Mouse (Mus musculus) neural tube, embryonic 13.5 days (tissue): ENCODE measurements around the gene Olfr1087. TPM values are rescaled to one million over a fixed set of nuclear protein-coding genes. Genes with fewer than 3 reads are reported as not detected.
"Not testable (repeated sequence)": the region's sequence is repeated elsewhere in the genome, so short reads cannot be mapped to it uniquely, and the experiment has no call there.

Source experiments
- ATAC-seq: fragments of 200-750 bp; cut with Nextera tagmentation; 2 replicates; pipeline ENCODE4 v1.8.0; 2017; ENCODE audit warnings: low read depth, mild to moderate bottlenecking, moderate TSS enrichment, moderate library complexity
- H3K27ac ChIP-seq: fragments of 300-500 bp; sonication (generic); replicated peaks from 2 replicates; pipeline ENCODE4 v1.5.1; 2015; ENCODE audit warnings: moderate library complexity, mild to moderate bottlenecking, inconsistent platforms
- H3K27me3 ChIP-seq: fragments of 300-500 bp; sonication (generic); 2 replicates; pipeline ENCODE4 v1.6.1; 2015; ENCODE audit warnings: mild to moderate bottlenecking, inconsistent platforms
- H3K36me3 ChIP-seq: fragments of 300-500 bp; sonication (generic); 2 replicates; pipeline ENCODE4 v1.6.1; 2015; ENCODE audit warnings: mild to moderate bottlenecking, inconsistent platforms
- H3K4me1 ChIP-seq: fragments of 300-500 bp; sonication (generic); replicated peaks from 2 replicates; pipeline ENCODE4 v1.6.1; 2015; ENCODE audit warnings: inconsistent platforms
- H3K4me2 ChIP-seq: fragments of 300-500 bp; sonication (generic); 2 replicates; pipeline ENCODE4 v1.6.1; 2015; ENCODE audit warnings: inconsistent platforms, mild to moderate bottlenecking, moderate library complexity
- H3K4me3 ChIP-seq: fragments of 300-500 bp; sonication (generic); 2 replicates; pipeline ENCODE4 v1.5.1; 2015; ENCODE audit warnings: mild to moderate bottlenecking, inconsistent platforms
- H3K9ac ChIP-seq: fragments of 300-500 bp; sonication (generic); 2 replicates; pipeline ENCODE4 v1.6.1; 2015; ENCODE audit warnings: moderate library complexity, mild to moderate bottlenecking, inconsistent platforms
- H3K9me3 ChIP-seq: fragments of 300-500 bp; sonication (generic); 2 replicates; pipeline ENCODE4 v1.6.1; 2016; ENCODE audit warnings: inconsistent platforms
- WGBS: fragments of 180-500 bp; shearing (Covaris S2); methylation state at CpG from one replicate; pipeline ENCODE4 v1.1.7; 2015; 5-methylcytosine and 5-hydroxymethylcytosine counted together
- polyA plus RNA-seq: library from polyadenylated mRNA; unstranded; fragments of >200 nt; fragmentation: Nextera tagmentation; extraction: Ambion mirVana; gene quantifications from 2 replicates; pipeline ENCODE4 v1.2.1, GENCODE M21; 2015

Olfr1087 gene
- polyA plus RNA-seq, result not detected in 2 replicates

- Histone ChIP-seq H3K9ac (no peak within 1 kb of the TSS), H3K27me3 (no peaks in the 10 kb centered on the region), H3K9me3 (no peaks in the 10 kb centered on the region), H3K27ac (no peak within 1 kb of the TSS), H3K4me2 (no peak within 1 kb of the TSS), H3K36me3 (no peaks in the 10 kb centered on the region), H3K4me3 (no peak within 1 kb of the TSS), H3K4me1 (no peaks in the 10 kb centered on the region)
- no peak for ATAC-seq
These were observed at the start of gene Olfr1087 for GRCm38 (mm10) chr2:86698295-86698694. Gene Olfr1087 (minus strand): TSS chr2:86698395.

- H3K27ac ChIP-seq, result no peak within 1 kb of the TSS
- no peaks in the 10 kb centered on the region for H3K27me3 ChIP-seq
- no peaks in the 10 kb centered on the region for H3K4me1 ChIP-seq
- H3K9me3 ChIP-seq, result no peaks in the 10 kb centered on the region
- H3K4me2 ChIP-seq, result no peak within 1 kb of the TSS
- no peak within 1 kb of the TSS for H3K4me3 ChIP-seq
- no peak within 1 kb of the TSS for H3K9ac ChIP-seq
- no peaks in the 10 kb centered on the region for H3K36me3 ChIP-seq
- ATAC-seq, result no peak
These were observed 35.4 kb upstream of the Olfr1087 start, which contains the start of gene Olfr1089 for GRCm38 (mm10) chr2:86733601-86734000. Gene Olfr1089 (minus strand): TSS chr2:86733701.

GRCm38 (mm10) chr2:86679992-86680391 lies 18.2 kb downstream of the Olfr1087 start, which contains the start of gene Olfr1086:
Gene Olfr1086 (minus strand): TSS chr2:86680092.
- no peak for ATAC-seq
- H3K9ac ChIP-seq, result no peak within 1 kb of the TSS
- no peaks in the 10 kb centered on the region for H3K4me1 ChIP-seq
- WGBS, result 80% methylated on average over 2 of the region's 2 CpGs
- no peak within 1 kb of the TSS for H3K27ac ChIP-seq
- H3K36me3 ChIP-seq, result no peaks in the 10 kb centered on the region
- H3K4me2 ChIP-seq, result no peak within 1 kb of the TSS
- no peaks in the 10 kb centered on the region for H3K27me3 ChIP-seq
- H3K9me3 ChIP-seq, result no peaks in the 10 kb centered on the region
- H3K4me3 ChIP-seq, result no peak within 1 kb of the TSS

GRCm38 (mm10) chr2:86661919-86662318 lies 36.3 kb downstream of the Olfr1087 start, which contains the start of gene Olfr1085:
Gene Olfr1085 (minus strand): TSS chr2:86662019.
- Histone ChIP-seq H3K4me2 (no peak within 1 kb of the TSS), H3K27me3 (no peaks in the 10 kb centered on the region), H3K27ac (no peak within 1 kb of the TSS), H3K9me3 (no peaks in the 10 kb centered on the region), H3K9ac (no peak within 1 kb of the TSS), H3K36me3 (no peaks in the 10 kb centered on the region), H3K4me1 (no peaks in the 10 kb centered on the region), H3K4me3 (no peak within 1 kb of the TSS)
- ATAC-seq, result no peak
- WGBS, result 38% methylated on average over 1 of the region's 1 CpGs

GRCm38 (mm10) chr2:86639625-86640024 lies 58.6 kb downstream of the Olfr1087 start, which contains the start of gene Olfr1084:
Gene Olfr1084 (minus strand): TSS chr2:86639725.
- WGBS, result 89% methylated on average over 1 of the region's 1 CpGs
- not testable (repeated sequence) for H3K27me3 ChIP-seq, H3K4me3 ChIP-seq, H3K4me1 ChIP-seq, H3K9ac ChIP-seq, H3K36me3 ChIP-seq, H3K27ac ChIP-seq, H3K9me3 ChIP-seq, ATAC-seq, H3K4me2 ChIP-seq

Other genes with a start within 250 kb of the Olfr1087 start
- not detected in 2 replicates for gene Olfr1065, start 247.8 kb downstream of the Olfr1087 start, polyA plus RNA-seq
- not detected in 2 replicates for gene Olfr1066, start 242.1 kb downstream of the Olfr1087 start, polyA plus RNA-seq
- gene Olfr228, start 211.0 kb downstream of the Olfr1087 start, polyA plus RNA-seq, result not detected in 2 replicates
- not detected in 2 replicates for gene Olfr1076, start 189.9 kb downstream of the Olfr1087 start, polyA plus RNA-seq
- gene Olfr1079, start 155.9 kb downstream of the Olfr1087 start, polyA plus RNA-seq, result not detected in 2 replicates
- not detected in 2 replicates for gene Olfr1080, start 140.2 kb downstream of the Olfr1087 start, polyA plus RNA-seq
- gene Olfr1082, start 99.4 kb downstream of the Olfr1087 start, polyA plus RNA-seq, result not detected in 2 replicates
- not detected in 2 replicates for gene Olfr1084, start 58.7 kb downstream of the Olfr1087 start, polyA plus RNA-seq
- not detected in 2 replicates for gene Olfr1085, start 36.4 kb downstream of the Olfr1087 start, polyA plus RNA-seq
- not detected in 2 replicates for gene Olfr1086, start 18.3 kb downstream of the Olfr1087 start, polyA plus RNA-seq
- gene Olfr1089, start 35.3 kb upstream of the Olfr1087 start, polyA plus RNA-seq, result not detected in 2 replicates
- gene Olfr1090, start 60.6 kb upstream of the Olfr1087 start, polyA plus RNA-seq, result not detected in 2 replicates
- gene Olfr1093, start 84.1 kb upstream of the Olfr1087 start, polyA plus RNA-seq, result not detected in 2 replicates
- gene Olfr141, start 111.6 kb upstream of the Olfr1087 start, polyA plus RNA-seq, result not detected in 2 replicates
- not detected in 2 replicates for gene Olfr1094, start 126.3 kb upstream of the Olfr1087 start, polyA plus RNA-seq
- gene Olfr1095, start 153.3 kb upstream of the Olfr1087 start, polyA plus RNA-seq, result not detected in 2 replicates
- gene Gm13723, start 176.4 kb upstream of the Olfr1087 start, polyA plus RNA-seq, result not detected in 2 replicates
- not detected in 2 replicates for gene Olfr1097, start 193.8 kb upstream of the Olfr1087 start, polyA plus RNA-seq
- not detected in 2 replicates for gene Olfr1098, start 226.2 kb upstream of the Olfr1087 start, polyA plus RNA-seq